Mouse (Mus musculus) ES-Bruce4 (cell line): ENCODE measurements around the gene S100a6. TPM values are rescaled to one million over a fixed set of nuclear protein-coding genes. Genes with fewer than 3 reads are reported as not detected.

Experiments
- H3K27ac ChIP-seq: 2 replicates; pipeline ENCODE4 v1.5.1; 2012; ENCODE audit warnings: low read length, inconsistent platforms; ENCODE audit not compliant: insufficient read depth
- H3K27me3 ChIP-seq: 2 replicates; pipeline ENCODE4 v1.6.1; 2012; ENCODE audit warnings: mild to moderate bottlenecking, low read length, inconsistent platforms; ENCODE audit not compliant: control insufficient read depth, poor library complexity, insufficient read depth, severe bottlenecking
- H3K36me3 ChIP-seq: 2 replicates; pipeline ENCODE4 v1.6.1; 2012; ENCODE audit warnings: inconsistent platforms, mild to moderate bottlenecking, low read length, moderate library complexity; ENCODE audit not compliant: control insufficient read depth, poor library complexity, insufficient read depth, severe bottlenecking
- H3K4me1 ChIP-seq: one replicate; pipeline ENCODE4 v1.8.1; 2011; ENCODE audit warnings: low read length; ENCODE audit not compliant: control insufficient read depth, insufficient read depth
- H3K4me3 ChIP-seq: 2 replicates; pipeline ENCODE4 v1.5.1; 2011; ENCODE audit warnings: low read depth, mild to moderate bottlenecking, low read length
- H3K9ac ChIP-seq: 2 replicates; pipeline ENCODE4 v1.6.1; 2012; ENCODE audit warnings: low read depth, mild to moderate bottlenecking, inconsistent platforms; ENCODE audit not compliant: poor library complexity, severe bottlenecking
- H3K9me3 ChIP-seq: replicated peaks from 2 replicates; pipeline ENCODE4 v1.6.1; 2012; ENCODE audit warnings: mild to moderate bottlenecking, low read length, inconsistent platforms; ENCODE audit not compliant: control insufficient read depth, poor library complexity, insufficient read depth, severe bottlenecking
- CTCF ChIP-seq: IDR thresholded peaks from one replicate; pipeline ENCODE4 v1.8.1; 2011; ENCODE audit warnings: low read depth, low read length
- EP300 ChIP-seq: IDR thresholded peaks from 2 replicates; pipeline ENCODE4 v1.6.1; 2011; ENCODE audit warnings: low read depth, low read length; ENCODE audit not compliant: insufficient read depth
- POLR2A ChIP-seq: IDR thresholded peaks from one replicate; pipeline ENCODE4 v1.8.1; 2011; ENCODE audit warnings: low read length; ENCODE audit not compliant: insufficient read depth
- polyA plus RNA-seq: library from polyadenylated mRNA; stranded (reverse); fragments of >200 nt; gene quantifications from 2 replicates; pipeline ENCODE4 v1.2.4, GENCODE M21; 2011; ENCODE audit warnings: low read depth; ENCODE audit not compliant: missing spikeins, insufficient read depth, insufficient read length

S100a6 gene
- polyA plus RNA-seq, 1 experiment, result 516 TPM

GRCm38 (mm10) chr3:90597736-90598135 is 14.9 kb upstream of the S100a6 start:
- no peak overlapping the region for H3K27ac ChIP-seq
- H3K27me3 ChIP-seq, result no peaks in the 10 kb centered on the region
- no peaks in the 10 kb centered on the region for H3K36me3 ChIP-seq
- H3K9ac ChIP-seq, result no peak overlapping the region
- TF ChIP-seq CTCF (no peak), POLR2A (no peak), EP300 (no peak)
- peaks cover 8% of the 10 kb centered on the region for H3K9me3 ChIP-seq
- H3K4me1 ChIP-seq, result no peaks in the 10 kb centered on the region
- H3K4me3 ChIP-seq, result no peak overlapping the region

- no peak overlapping the region for H3K27ac ChIP-seq
- no peaks in the 10 kb centered on the region for H3K27me3 ChIP-seq
- no peak overlapping the region for H3K4me3 ChIP-seq
- H3K36me3 ChIP-seq, result no peaks in the 10 kb centered on the region
- no peaks in the 10 kb centered on the region for H3K4me1 ChIP-seq
- TF ChIP-seq CTCF (no peak), POLR2A (no peak), EP300 (no peak)
- H3K9ac ChIP-seq, result no peak overlapping the region
- peaks cover 8% of the 10 kb centered on the region for H3K9me3 ChIP-seq
Observed at GRCm38 (mm10) chr3:90598212-90598611, 14.5 kb upstream of the S100a6 start.

GRCm38 (mm10) chr3:90599401-90599800 is 13.3 kb upstream of the S100a6 start:
- no peaks in the 10 kb centered on the region for H3K4me1 ChIP-seq
- TF ChIP-seq EP300, result no peak
- TF ChIP-seq POLR2A, result no peak
- no peak for TF ChIP-seq CTCF
- no peak overlapping the region for H3K27ac ChIP-seq
- no peak overlapping the region for H3K4me3 ChIP-seq
- H3K36me3 ChIP-seq, result no peaks in the 10 kb centered on the region
- H3K9ac ChIP-seq, result no peak overlapping the region
- no peaks in the 10 kb centered on the region for H3K27me3 ChIP-seq
- H3K9me3 ChIP-seq, result no peaks in the 10 kb centered on the region

GRCm38 (mm10) chr3:90600036-90600435 is 12.6 kb upstream of the S100a6 start:
- TF ChIP-seq POLR2A (no peak), EP300 (no peak), CTCF (no peak)
- no peaks in the 10 kb centered on the region for H3K27me3 ChIP-seq
- no peak overlapping the region for H3K27ac ChIP-seq
- H3K9me3 ChIP-seq, result no peaks in the 10 kb centered on the region
- H3K4me3 ChIP-seq, result no peak overlapping the region
- H3K36me3 ChIP-seq, result no peaks in the 10 kb centered on the region
- no peak overlapping the region for H3K9ac ChIP-seq
- H3K4me1 ChIP-seq, result no peaks in the 10 kb centered on the region

- H3K27ac ChIP-seq, result no peak overlapping the region
- TF ChIP-seq EP300 (no peak), CTCF (no peak), POLR2A (no peak)
- no peaks in the 10 kb centered on the region for H3K4me1 ChIP-seq
- H3K9ac ChIP-seq, result no peak overlapping the region
- no peaks in the 10 kb centered on the region for H3K9me3 ChIP-seq
- no peaks in the 10 kb centered on the region for H3K36me3 ChIP-seq
- no peaks in the 10 kb centered on the region for H3K27me3 ChIP-seq
- H3K4me3 ChIP-seq, result no peak overlapping the region
Observed at GRCm38 (mm10) chr3:90600458-90601195, 12.1 kb upstream of the S100a6 start.

- Histone ChIP-seq H3K4me3 (no peak within 1 kb of the TSS), H3K27ac (no peak within 1 kb of the TSS), H3K9me3 (no peaks in the 10 kb centered on the region), H3K4me1 (no peaks in the 10 kb centered on the region), H3K36me3 (no peaks in the 10 kb centered on the region), H3K27me3 (no peaks in the 10 kb centered on the region), H3K9ac (no peak within 1 kb of the TSS)
- no peak for TF ChIP-seq EP300
- TF ChIP-seq CTCF, result no peak
- TF ChIP-seq POLR2A, result no peak
Observed at GRCm38 (mm10) chr3:90601486-90602110, 11.1 kb upstream of the S100a6 start, which contains the start of gene Gm42674. Gene Gm42674 (plus strand): TSS chr3:90601904.
